Mouse (Mus musculus) fibroblast of lung, adult 2 months (primary cell): ENCODE data around the gene Kif2c.

ENCODE experiments used
- DNase-seq: peaks from one replicate; pipeline ENCODE4 v3.0.0-alpha.2; 2011; ENCODE audit warnings: low read depth

Kif2c gene

GRCm38 (mm10) chr4:117119636-117120035 lies 62.8 kb downstream of the Kif2c start:
- DNase-seq = no peak

- DNase-seq = no peak
Measured at GRCm38 (mm10) chr4:117117931-117118330, 64.5 kb downstream of the Kif2c start.

- DNase-seq = no peak
Measured at GRCm38 (mm10) chr4:117115592-117115991, 66.8 kb downstream of the Kif2c start.

- DNase-seq = no peak
Measured at GRCm38 (mm10) chr4:117113237-117113636, 69.2 kb downstream of the Kif2c start.

GRCm38 (mm10) chr4:117110985-117111384 lies 71.5 kb downstream of the Kif2c start:
- no peak for DNase-seq

GRCm38 (mm10) chr4:117110249-117110648 lies 72.2 kb downstream of the Kif2c start:
- DNase-seq = no peak
